ENCODE assay signal across 19 mouse cellular contexts in genomic region chr7:130944766-130945475, GRCm38 (mm10).
"Had no signal": no experiment of that assay in that cellular context is flagged by ENCODE, and none has a peak within 500 bp of the region (broad histone marks: within the 10 kb centered on the region; RNA-seq: fewer than 3 reads in every experiment).

No protein-coding gene starts in this region.

- H3K9me3 ChIP-seq: kidney, embryonic 15.5 days; liver, embryonic 13.5 days; midbrain, embryonic 12.5 days; midbrain, embryonic 15.5 days; neural tube, embryonic 12.5 days; neural tube, embryonic 15.5 days; stomach, embryonic 15.5 days had no signal

- H3K9ac ChIP-seq: kidney, embryonic 15.5 days; liver, embryonic 13.5 days; midbrain, embryonic 12.5 days; midbrain, embryonic 15.5 days; neural tube, embryonic 12.5 days; neural tube, embryonic 15.5 days; stomach, embryonic 15.5 days had no signal

- H3K27ac ChIP-seq: kidney, embryonic 15.5 days; left cerebral cortex, adult 2 months; liver, embryonic 13.5 days; midbrain, embryonic 12.5 days; midbrain, embryonic 15.5 days; neural tube, embryonic 12.5 days; neural tube, embryonic 15.5 days; stomach, embryonic 15.5 days had no signal

- H3K27me3 ChIP-seq: midbrain, embryonic 15.5 days; neural tube, embryonic 15.5 days; stomach, embryonic 15.5 days had no signal

- DNase-seq: kidney, adult 8-10 months; kidney, postnatal 10 days; kidney, postnatal 4 days; layer of hippocampus, postnatal 36 days; liver, embryonic 13.5 days; lung, adult 2 months; lung, postnatal 14 days; lung, postnatal 4 days; right cerebral cortex, adult 18-20 months; right cerebral cortex, postnatal 14 days; spleen, adult 18-20 months; thymus, postnatal 25 days had no signal

- H3K36me3 ChIP-seq: kidney, embryonic 15.5 days; liver, embryonic 13.5 days; midbrain, embryonic 12.5 days; midbrain, embryonic 15.5 days; neural tube, embryonic 12.5 days; neural tube, embryonic 15.5 days; stomach, embryonic 15.5 days had no signal

- H3K4me3 ChIP-seq: kidney, embryonic 15.5 days; left cerebral cortex, adult 2 months; liver, embryonic 13.5 days; midbrain, embryonic 12.5 days; midbrain, embryonic 15.5 days; neural tube, embryonic 12.5 days; neural tube, embryonic 15.5 days; stomach, embryonic 15.5 days had no signal

- H3K4me1 ChIP-seq: liver, embryonic 13.5 days; midbrain, embryonic 12.5 days; midbrain, embryonic 15.5 days had no signal
